Mouse (Mus musculus) bone marrow macrophage, adult 2 months (primary cell): ENCODE results near the gene Rpl6. TPM values are rescaled to one million over a fixed set of nuclear protein-coding genes. Genes with fewer than 3 reads are reported as not detected.
"Not testable (repeated sequence)": the region's sequence is repeated elsewhere in the genome, so short reads cannot be mapped to it uniquely, and the experiment has no call there.

Source experiments
- H3K27ac ChIP-seq: 2 replicates; pipeline ENCODE4 v1.5.1; 2012; ENCODE audit warnings: low read depth, low read length; ENCODE audit not compliant: insufficient read depth
- H3K4me1 ChIP-seq: 2 replicates; pipeline ENCODE4 v1.6.1; 2012; ENCODE audit warnings: low read length; ENCODE audit not compliant: control insufficient read depth, insufficient read depth
- H3K4me3 ChIP-seq: 2 replicates; pipeline ENCODE4 v1.5.1; 2012; ENCODE audit warnings: mild to moderate bottlenecking, low read length, moderate library complexity; ENCODE audit not compliant: insufficient read depth
- CTCF ChIP-seq: IDR thresholded peaks from 2 replicates; pipeline ENCODE4 v1.5.1; 2012; ENCODE audit warnings: low read depth, mild to moderate bottlenecking, low read length, moderate library complexity
- POLR2A ChIP-seq: IDR thresholded peaks from 2 replicates; pipeline ENCODE4 v1.6.1; 2012; ENCODE audit warnings: mild to moderate bottlenecking, low read depth, low read length, borderline replicate concordance
- polyA plus RNA-seq: library from polyadenylated mRNA; stranded (reverse); fragments of >200 nt; gene quantifications from 2 replicates; pipeline ENCODE4 v1.2.4, GENCODE M21; 2012; ENCODE audit not compliant: missing spikeins, insufficient read depth, insufficient read length

The Rpl6 gene
- polyA plus RNA-seq, 1 experiment: 1,191 TPM

DNA sequence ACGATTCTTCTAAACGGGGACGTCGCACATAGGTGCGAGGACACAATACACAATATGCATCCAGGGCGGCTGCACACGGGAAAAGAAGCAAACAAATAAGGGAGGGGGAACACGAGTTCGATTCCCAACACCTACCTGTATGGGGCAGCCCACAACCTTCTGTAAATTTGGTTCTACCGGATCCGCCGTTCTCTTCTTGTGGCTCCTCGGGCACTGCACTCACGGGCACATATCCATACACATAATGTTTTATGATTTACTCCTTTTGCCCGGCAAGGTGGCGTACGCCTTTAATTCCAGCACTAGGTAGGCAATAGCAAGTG lies 12.7 kb upstream of the Rpl6 start:
- H3K4me3 ChIP-seq: peak overlapping the region; percentile 90
- TF ChIP-seq POLR2A (no peak; the same call in 1 of the 2 replicates), CTCF (0 out of 2 replicates have a peak, but pooled peaks have one; percentile 27)
- H3K4me1 ChIP-seq: peaks cover 35% of the 10 kb centered on the region
- H3K27ac ChIP-seq: peak overlapping the region; percentile 62

DNA sequence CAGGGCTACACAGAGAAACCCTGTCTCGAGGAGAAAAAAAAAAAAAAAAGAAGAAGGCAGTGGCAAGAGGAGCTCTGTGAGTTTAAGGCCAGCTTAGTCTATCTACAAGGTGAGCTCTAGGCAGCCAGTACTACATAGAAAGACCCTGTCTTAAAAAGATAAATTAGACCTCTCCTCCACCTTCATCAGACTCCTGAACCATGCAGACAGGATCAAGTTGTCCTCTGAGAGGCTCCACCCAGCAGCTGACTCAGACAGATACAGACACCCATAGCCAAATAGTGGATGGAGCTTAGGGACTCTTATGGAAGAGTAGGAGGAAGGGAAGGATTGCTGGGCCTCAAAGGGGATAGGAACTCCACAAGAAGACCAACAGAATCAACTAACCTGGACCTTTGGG lies 10.1 kb upstream of the Rpl6 start:
- H3K27ac ChIP-seq: no peak overlapping the region

DNA sequence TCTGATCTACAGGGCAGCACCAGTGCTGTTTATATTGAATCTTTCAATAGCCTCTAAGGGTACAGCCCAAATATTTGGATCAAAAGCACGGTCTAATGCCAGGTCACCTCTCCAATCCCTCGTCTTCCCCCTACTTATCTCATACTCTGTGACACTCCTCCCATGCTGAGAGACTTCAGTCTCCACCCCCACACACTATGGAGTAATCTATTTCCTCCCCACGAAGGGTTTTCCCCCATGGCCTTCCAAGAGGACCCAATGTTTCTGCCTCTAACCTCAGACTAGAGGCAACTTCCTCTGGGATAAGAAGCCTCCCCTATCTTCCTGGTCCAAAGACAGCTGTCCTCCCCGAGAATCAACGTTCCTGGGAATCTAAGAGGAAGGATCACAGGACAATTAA lies 7.5 kb upstream of the Rpl6 start:
- no peak for TF ChIP-seq POLR2A
- no peak for TF ChIP-seq CTCF
- peak overlapping the region; percentile 63 for H3K27ac ChIP-seq
- peaks cover 37% of the 10 kb centered on the region for H3K4me1 ChIP-seq
- H3K4me3 ChIP-seq: no peak overlapping the region

More for the DNA sequence above, 10.1 kb upstream of the Rpl6 start:
- Histone ChIP-seq H3K4me3 (no peak overlapping the region), H3K4me1 (peaks cover 40% of the 10 kb centered on the region)
- TF ChIP-seq POLR2A (no peak), CTCF (no peak)

DNA sequence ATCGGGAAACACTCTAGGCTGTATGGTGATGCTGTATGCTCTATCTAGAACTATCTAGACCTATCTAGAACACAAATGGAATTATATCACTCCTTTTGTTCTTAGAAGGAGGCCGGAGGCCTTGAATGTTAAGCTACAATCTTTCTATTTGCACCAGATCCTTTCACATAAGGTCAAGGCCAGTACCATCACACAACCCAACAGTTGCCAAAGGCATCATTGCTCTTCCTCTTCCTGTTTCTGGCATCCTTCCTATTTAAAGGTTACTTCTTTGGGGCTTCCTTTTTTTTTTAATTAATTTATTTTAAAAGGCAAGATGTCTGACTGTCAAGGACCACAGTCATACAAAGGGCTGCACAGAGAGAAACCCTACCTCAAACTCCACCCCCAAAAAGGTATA lies 6.9 kb upstream of the Rpl6 start:
- H3K4me3 ChIP-seq: no peak overlapping the region
- TF ChIP-seq CTCF: no peak

GRCm38 (mm10) chr5:121198376-121198775 lies 5.9 kb upstream of the Rpl6 start:
- Histone ChIP-seq H3K4me3 (no peak overlapping the region), H3K27ac (no peak overlapping the region)

More for the DNA sequence above, 6.9 kb upstream of the Rpl6 start:
- Histone ChIP-seq H3K27ac (peak overlapping the region; percentile 63), H3K4me1 (peaks cover 37% of the 10 kb centered on the region)

DNA sequence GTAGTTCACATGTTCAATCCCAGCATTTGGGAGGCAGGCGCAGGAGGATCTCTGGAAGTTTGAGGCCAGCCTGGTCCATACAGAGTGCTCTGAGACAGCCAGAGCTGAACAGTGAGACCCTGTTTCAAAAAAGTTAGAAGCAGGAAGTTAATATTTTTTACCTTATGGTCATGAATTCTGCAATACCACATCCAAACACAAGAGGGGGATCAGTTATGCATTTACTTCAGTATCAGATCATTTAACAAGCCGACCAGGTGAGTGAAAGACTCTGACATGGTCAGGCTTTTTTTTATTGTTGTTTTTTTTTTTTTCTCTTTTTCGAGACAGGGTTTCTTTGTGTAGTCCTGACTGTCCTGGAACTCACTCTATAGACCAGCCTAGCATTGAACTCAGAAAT lies 2.5 kb upstream of the Rpl6 start:
- no peak overlapping the region for H3K4me3 ChIP-seq
- H3K27ac ChIP-seq: no peak overlapping the region
- TF ChIP-seq CTCF: no peak; the same call in 1 of the 2 replicates
- TF ChIP-seq POLR2A: no peak
- H3K4me1 ChIP-seq: peaks cover 29% of the 10 kb centered on the region

More at GRCm38 (mm10) chr5:121198376-121198775, 5.9 kb upstream of the Rpl6 start:
- peaks cover 34% of the 10 kb centered on the region for H3K4me1 ChIP-seq
- TF ChIP-seq POLR2A (no peak), CTCF (no peak)

DNA sequence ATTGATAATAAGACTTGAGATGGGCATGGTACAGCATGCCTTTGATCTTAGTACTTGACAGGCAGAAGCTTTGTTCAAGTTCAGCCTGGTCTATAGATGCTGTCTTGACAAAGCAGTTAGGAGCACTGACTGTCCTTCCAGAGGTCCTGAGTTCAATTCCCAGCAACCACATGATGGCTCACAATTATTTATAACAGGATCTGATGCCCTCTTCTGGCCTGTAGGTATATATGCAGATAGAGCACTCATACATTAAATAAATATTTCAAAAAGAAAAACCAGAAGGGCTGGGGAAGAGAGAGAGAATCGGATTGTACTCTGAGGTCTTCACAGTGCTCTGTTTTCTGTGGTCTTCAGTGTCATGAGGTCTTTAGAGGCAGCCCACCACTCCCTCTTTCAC lies 1.8 kb upstream of the Rpl6 start:
- peaks cover 23% of the 10 kb centered on the region for H3K4me1 ChIP-seq
- TF ChIP-seq POLR2A (no peak), CTCF (no peak)

GRCm38 (mm10) chr5:121205537-121206130 lies 1.4 kb downstream of the Rpl6 start:
- Histone ChIP-seq H3K4me3 (peak overlapping the region; percentile 94), H3K4me1 (peaks cover 10% of the 10 kb centered on the region)
- H3K27ac ChIP-seq: not testable (repeated sequence)

More for the DNA sequence above, 1.8 kb upstream of the Rpl6 start:
- no peak overlapping the region for H3K27ac ChIP-seq
- H3K4me3 ChIP-seq: no peak overlapping the region

DNA sequence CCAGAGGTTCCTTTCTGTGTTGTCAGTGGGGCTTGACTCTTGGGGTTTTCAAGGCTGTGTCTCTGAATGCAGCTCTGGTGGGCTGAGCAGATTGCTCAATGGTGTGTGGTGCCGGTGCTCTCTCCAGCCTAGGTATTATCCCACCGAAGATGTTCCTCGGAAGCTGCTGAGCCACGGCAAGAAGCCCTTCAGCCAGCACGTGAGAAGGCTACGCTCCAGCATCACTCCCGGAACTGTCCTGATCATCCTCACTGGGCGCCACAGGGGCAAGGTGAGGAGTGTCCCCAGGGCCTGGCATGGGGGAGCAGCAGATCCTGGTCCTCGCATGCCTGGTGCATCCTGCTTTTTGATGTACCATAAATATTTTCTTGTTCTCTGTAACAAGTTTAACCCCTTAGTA lies 2.3 kb downstream of the Rpl6 start:
- no peak overlapping the region for H3K27ac ChIP-seq
- TF ChIP-seq CTCF: no peak
- no peak for TF ChIP-seq POLR2A
- H3K4me1 ChIP-seq: peaks cover 10% of the 10 kb centered on the region
- peak overlapping the region; percentile 94 for H3K4me3 ChIP-seq

GRCm38 (mm10) chr5:121206984-121207383 lies 2.7 kb downstream of the Rpl6 start:
- no peak overlapping the region for H3K4me3 ChIP-seq
- TF ChIP-seq CTCF: no peak
- TF ChIP-seq POLR2A: no peak
- peaks cover 10% of the 10 kb centered on the region for H3K4me1 ChIP-seq
- H3K27ac ChIP-seq: no peak overlapping the region

DNA sequence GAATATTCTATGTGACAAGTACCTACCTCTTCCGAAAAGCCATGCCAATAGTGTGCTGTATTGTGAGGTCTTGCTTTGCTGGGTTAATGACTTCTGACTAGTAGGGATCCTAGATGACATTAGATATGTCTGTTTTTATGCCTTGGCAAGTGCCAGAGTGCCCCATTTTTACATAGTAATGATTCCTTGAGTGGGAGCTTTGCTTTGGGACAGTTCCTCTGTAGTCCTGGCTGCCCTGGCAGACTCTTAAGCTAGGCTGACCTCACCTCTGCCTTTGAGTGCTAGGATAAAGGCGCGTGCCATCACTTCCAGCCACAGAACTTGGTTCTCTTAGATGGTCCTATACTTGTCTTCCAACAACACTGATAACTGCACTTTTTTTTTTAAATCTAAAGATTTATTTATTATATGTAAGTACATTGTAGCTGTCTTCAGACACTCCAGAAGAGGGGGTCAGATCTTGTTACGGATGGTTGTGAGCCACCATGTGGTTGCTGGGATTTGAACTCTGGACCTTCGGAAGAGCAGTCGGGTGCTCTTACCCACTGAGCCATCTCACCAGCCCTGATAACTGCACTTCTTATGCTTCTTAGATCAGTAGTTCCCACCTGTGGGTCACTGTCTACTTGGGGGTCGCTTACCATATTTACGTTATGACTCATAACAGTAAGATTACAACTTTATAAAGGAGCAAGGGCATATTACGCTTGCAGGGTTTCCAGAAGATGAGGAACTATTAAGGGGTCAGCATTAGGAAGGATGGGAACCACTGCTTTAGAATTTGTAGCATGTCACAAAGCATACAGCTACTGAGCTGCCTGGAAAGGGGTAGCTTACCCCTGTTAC lies 5.7 kb downstream of the Rpl6 start:
- Histone ChIP-seq H3K27ac (no peak overlapping the region), H3K4me3 (no peak overlapping the region), H3K4me1 (peaks cover 8% of the 10 kb centered on the region)
- TF ChIP-seq CTCF: no peak
